Mouse (Mus musculus) MEL (cell line): ENCODE measurements around the gene Tmem108. TPM values are rescaled to one million over a fixed set of nuclear protein-coding genes. Genes with fewer than 3 reads are reported as not detected.

Source experiments
- DNase-seq: peaks from one replicate; pipeline ENCODE4 v3.0.0; 2011; ENCODE audit warnings: low read depth, low spot score
- H3K27ac ChIP-seq: 2 replicates; pipeline ENCODE4 v1.5.1; 2012; ENCODE audit warnings: low read depth, mild to moderate bottlenecking, control low read depth, low read length, moderate library complexity; ENCODE audit not compliant: control insufficient read depth
- H3K27me3 ChIP-seq, 2 experiments: fragments of 150-350 bp in 1 of 2; sonication (generic) in 1 of 2; 2 replicates each; pipeline ENCODE4 v1.6.1; 2012; ENCODE audit warnings: low read length in 2 of 2, mild to moderate bottlenecking in 2 of 2, improper control_type of control experiment in 1 of 2, moderate library complexity in 1 of 2; ENCODE audit not compliant: insufficient read depth in 2 of 2, control insufficient read depth in 1 of 2
- H3K36me3 ChIP-seq, 2 experiments: 2 replicates each; pipeline ENCODE4 v1.6.1; 2012 to 2014; ENCODE audit warnings: low read length in 2 of 2, improper control_type of control experiment in 1 of 2, inconsistent platforms in 1 of 2, mild to moderate bottlenecking in 1 of 2; ENCODE audit not compliant: insufficient read depth in 2 of 2, control insufficient read depth in 1 of 2
- H3K4me1 ChIP-seq, 2 experiments: fragments of 150-350 bp in 1 of 2; sonication (generic) in 1 of 2; 2 replicates each; pipeline ENCODE4 v1.6.1; 2012; ENCODE audit warnings: low read length in 2 of 2, improper control_type of control experiment in 1 of 2, mild to moderate bottlenecking in 1 of 2; ENCODE audit not compliant: insufficient read depth in 2 of 2, control insufficient read depth in 1 of 2
- H3K4me3 ChIP-seq, 2 experiments: fragments of 150-350 bp in 1 of 2; sonication (generic) in 1 of 2; 2 replicates each; pipeline ENCODE4 v1.5.1; 2012; ENCODE audit warnings: low read depth in 2 of 2, low read length in 2 of 2, mild to moderate bottlenecking in 2 of 2, moderate library complexity in 2 of 2, control low read depth in 1 of 2, improper control_type of control experiment in 1 of 2; ENCODE audit not compliant: control insufficient read depth in 1 of 2, insufficient read depth in 1 of 2
- H3K79me2 ChIP-seq: 2 replicates; pipeline ENCODE4 v1.6.1; 2012; ENCODE audit warnings: mild to moderate bottlenecking, low read length, moderate library complexity; ENCODE audit not compliant: control insufficient read depth, poor library complexity, insufficient read depth
- H3K9ac ChIP-seq: 2 replicates; pipeline ENCODE4 v1.6.1; 2012; ENCODE audit warnings: low read depth, mild to moderate bottlenecking, control low read depth, low read length, moderate library complexity; ENCODE audit not compliant: control insufficient read depth, poor library complexity, severe bottlenecking
- H3K9me3 ChIP-seq: fragments of 150-350 bp; sonication (generic); replicated peaks from 2 replicates; pipeline ENCODE4 v1.6.1; 2012; ENCODE audit warnings: mild to moderate bottlenecking, low read length, improper control_type of control experiment, moderate library complexity; ENCODE audit not compliant: insufficient read depth
- BHLHE40 ChIP-seq: IDR thresholded peaks from 2 replicates; pipeline ENCODE4 v1.6.1; 2012; ENCODE audit warnings: low read depth, mild to moderate bottlenecking, inconsistent platforms, low read length, improper control_type of control experiment, borderline replicate concordance
- CTCF ChIP-seq, 3 experiments: IDR thresholded peaks in 2 of 3; conservative IDR thresholded peaks in 1 of 3; 2 replicates each; pipeline ENCODE4 v1.5.1; 2011 to 2012; ENCODE audit warnings: low read length in 3 of 3, low read depth in 2 of 3, mild to moderate bottlenecking in 2 of 3, improper control_type of control experiment in 1 of 3, inconsistent platforms in 1 of 3, mixed read lengths in 1 of 3, moderate library complexity in 1 of 3; ENCODE audit not compliant: control insufficient read depth in 1 of 3, insufficient read depth in 1 of 3, poor library complexity in 1 of 3, severe bottlenecking in 1 of 3
- E2F4 ChIP-seq: IDR thresholded peaks from 2 replicates; pipeline ENCODE4 v1.6.1; 2011; ENCODE audit warnings: low read depth, low read length, improper control_type of control experiment, borderline replicate concordance
- EP300 ChIP-seq, 2 experiments: IDR thresholded peaks; 2 replicates each; pipeline ENCODE4 v1.6.1; 2011; ENCODE audit warnings: improper control_type of control experiment in 2 of 2, low read length in 2 of 2, low read depth in 1 of 2, mild to moderate bottlenecking in 1 of 2
- GABPA ChIP-seq: IDR thresholded peaks from 2 replicates; pipeline ENCODE4 v1.6.1; 2012; ENCODE audit warnings: low read depth, mild to moderate bottlenecking, inconsistent platforms, low read length, improper control_type of control experiment, moderate library complexity
- HCFC1 ChIP-seq: IDR thresholded peaks from 2 replicates; pipeline ENCODE4 v1.6.1; 2012; ENCODE audit warnings: low read depth, mild to moderate bottlenecking, inconsistent platforms, low read length, improper control_type of control experiment, moderate library complexity
- MAFK ChIP-seq: IDR thresholded peaks from 2 replicates; pipeline ENCODE4 v1.6.1; 2011; ENCODE audit warnings: low read depth, mild to moderate bottlenecking, low read length, improper control_type of control experiment, borderline replicate concordance
- MAZ ChIP-seq: IDR thresholded peaks from 2 replicates; pipeline ENCODE4 v1.6.1; 2012; ENCODE audit warnings: low read depth, mild to moderate bottlenecking, inconsistent platforms, low read length, improper control_type of control experiment
- MXI1 ChIP-seq: IDR thresholded peaks from 2 replicates; pipeline ENCODE4 v1.6.1; 2011; ENCODE audit warnings: mild to moderate bottlenecking, low read depth, low read length, improper control_type of control experiment
- NELFE ChIP-seq: IDR thresholded peaks from 2 replicates; pipeline ENCODE4 v1.6.1; 2011; ENCODE audit warnings: low read depth, low read length, improper control_type of control experiment
- NRF1 ChIP-seq: IDR thresholded peaks from 2 replicates; pipeline ENCODE4 v1.6.1; 2014; ENCODE audit warnings: low read depth, mild to moderate bottlenecking, inconsistent platforms, low read length, improper control_type of control experiment, moderate library complexity; ENCODE audit not compliant: poor library complexity, insufficient read depth, severe bottlenecking
- POLR2AphosphoS5 ChIP-seq: IDR thresholded peaks from 2 replicates; pipeline ENCODE4 v1.6.1; 2012; ENCODE audit warnings: low read depth, borderline replicate concordance, mild to moderate bottlenecking, inconsistent platforms, low read length, moderate library complexity, mixed read lengths
- TBP ChIP-seq: IDR thresholded peaks from 2 replicates; pipeline ENCODE4 v1.8.0; 2011; ENCODE audit warnings: low read depth, low read length, improper control_type of control experiment
- USF1 ChIP-seq: IDR thresholded peaks from 2 replicates; pipeline ENCODE4 v1.6.1; 2014; ENCODE audit warnings: low read depth, mild to moderate bottlenecking, inconsistent platforms, low read length, improper control_type of control experiment, moderate library complexity
- ZNF384 ChIP-seq: IDR thresholded peaks from 2 replicates; pipeline ENCODE4 v1.6.1; 2012; ENCODE audit warnings: low read depth, mild to moderate bottlenecking, inconsistent platforms, low read length, improper control_type of control experiment
- polyA plus RNA-seq, 2 experiments: library from polyadenylated mRNA; stranded (reverse) in 1 of 2; unstranded in 1 of 2; fragments of >175 nt in 1 of 2; fragments of >200 nt in 1 of 2; gene quantifications; 2 replicates each; pipeline versions ENCODE4 v1.2.1 to v1.2.4; 2012; ENCODE audit warnings: low replicate concordance in 2 of 2, low read depth in 1 of 2; ENCODE audit not compliant: insufficient read length in 2 of 2, insufficient read depth in 1 of 2, missing spikeins in 1 of 2
- total RNA-seq: library from RNA; depleted of rRNA; stranded (reverse); fragments of 300-350 nt; gene quantifications from 2 replicates; pipeline ENCODE4 v1.2.3, GENCODE M21; 2012

Gene Tmem108
- total and polyA plus RNA-seq, 3 experiments = not detected

GRCm38 (mm10) chr9:103525041-103525537 lies 236.5 kb downstream of the Tmem108 start:
- Histone ChIP-seq H3K4me3 (no peak overlapping the region), H3K79me2 (no peaks in the 10 kb centered on the region), H3K27me3 (no peaks in the 10 kb centered on the region), H3K4me1 (no peaks in the 10 kb centered on the region), H3K36me3 (no peaks in the 10 kb centered on the region), H3K27ac (no peak overlapping the region), H3K9ac (no peak overlapping the region), H3K9me3 (no peaks in the 10 kb centered on the region)
- TF ChIP-seq USF1 = no peak
- DNase-seq = no peak

DNA sequence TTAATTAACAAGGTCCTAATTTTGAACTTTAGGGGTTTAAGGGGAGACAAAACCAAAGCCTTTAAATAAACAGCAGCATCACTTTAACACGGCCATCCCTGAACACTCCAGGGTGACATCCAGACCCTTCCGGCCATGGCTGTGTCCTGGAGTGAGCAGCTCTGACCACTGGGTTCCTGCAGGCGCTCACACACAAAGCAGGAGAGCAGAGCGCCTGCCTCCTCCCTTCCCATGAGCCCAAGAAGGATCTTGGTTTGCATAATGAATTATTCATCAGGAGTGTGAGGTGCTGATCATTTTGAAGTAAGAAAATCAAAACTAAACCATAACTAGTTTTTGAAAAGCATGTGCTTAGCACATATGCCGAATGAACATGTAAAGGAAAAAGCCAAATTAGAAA lies 237.0 kb downstream of the Tmem108 start:
- no peak for TF ChIP-seq NRF1
- no peak overlapping the region for H3K9ac ChIP-seq
- no peaks in the 10 kb centered on the region for H3K36me3 ChIP-seq
- no peaks in the 10 kb centered on the region for H3K27me3 ChIP-seq
- no peaks in the 10 kb centered on the region for H3K4me1 ChIP-seq
- no peak overlapping the region for H3K4me3 ChIP-seq
- no peak overlapping the region for H3K27ac ChIP-seq
- no peaks in the 10 kb centered on the region for H3K9me3 ChIP-seq
- no peak for DNase-seq
- no peaks in the 10 kb centered on the region for H3K79me2 ChIP-seq

DNA sequence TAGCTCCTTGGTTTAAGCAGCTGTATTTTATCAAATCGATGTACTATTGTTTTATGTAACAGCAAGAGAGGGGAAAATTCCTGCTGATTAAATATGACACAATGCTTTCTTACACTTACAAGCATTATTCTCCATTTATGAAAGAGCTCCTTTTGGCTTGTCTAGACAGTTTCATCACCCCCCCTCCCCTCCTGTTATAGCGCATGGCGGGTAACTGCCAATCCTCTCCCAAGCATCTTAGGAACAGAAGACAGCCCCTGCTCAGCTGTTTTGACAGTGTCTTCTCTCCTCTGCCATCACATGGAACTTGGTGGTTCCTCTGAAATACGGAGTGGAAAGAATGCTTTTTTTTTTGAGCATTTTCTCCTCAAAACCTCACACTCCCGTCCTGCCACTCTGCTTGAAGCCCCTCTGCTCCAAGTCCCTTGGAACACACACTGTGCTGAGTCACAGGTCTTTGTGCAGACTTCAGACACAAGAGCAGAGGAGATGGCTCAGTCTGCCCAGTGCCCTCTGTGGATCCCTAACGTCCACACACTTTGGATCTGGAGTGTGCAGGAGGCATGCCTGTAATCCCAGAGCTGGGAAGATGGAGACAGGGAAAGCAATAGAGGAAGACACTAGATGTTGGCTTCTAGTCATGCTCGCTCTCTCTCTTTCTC lies 237.8 kb downstream of the Tmem108 start:
- Histone ChIP-seq H3K4me3 (no peak overlapping the region), H3K79me2 (no peaks in the 10 kb centered on the region), H3K9ac (no peak overlapping the region), H3K9me3 (no peaks in the 10 kb centered on the region), H3K4me1 (no peaks in the 10 kb centered on the region), H3K27ac (no peak overlapping the region), H3K36me3 (no peaks in the 10 kb centered on the region), H3K27me3 (no peaks in the 10 kb centered on the region)
- no peak for DNase-seq
- TF ChIP-seq CTCF (IDR thresholded peaks at IDR 0.05 in 2 of 3, conservative IDR thresholded peaks at IDR 0.05 in 1 of 3; ENCODE audit: control insufficient read depth in 1 of 3, insufficient read depth in 1 of 3, low read depth in 2 of 3, low read length in 3 of 3, poor library complexity in 1 of 3, severe bottlenecking in 1 of 3) (no peak), NELFE (no peak), NRF1 (no peak), POLR2AphosphoS5 (no peak), HCFC1 (no peak), TBP (no peak), MAZ (no peak), GABPA (no peak), MAFK (no peak), BHLHE40 (no peak), MXI1 (no peak), EP300 (IDR thresholded peaks at IDR 0.05; ENCODE audit: low read depth in 1 of 2, low read length in 2 of 2) (no peak), E2F4 (no peak), ZNF384 (no peak)
